Mouse (Mus musculus): Measurements from ENCODE around the gene Gm10382.
"Not testable (repeated sequence)": the region's sequence is repeated elsewhere in the genome, so short reads cannot be mapped to it uniquely, and the experiment has no call there.

Gm10382 gene

GRCm38 (mm10) chr5:125393622-125394603 is 4.8 kb downstream of the Gm10382 start:
- peak; percentile 55 for DNase-seq

DNA sequence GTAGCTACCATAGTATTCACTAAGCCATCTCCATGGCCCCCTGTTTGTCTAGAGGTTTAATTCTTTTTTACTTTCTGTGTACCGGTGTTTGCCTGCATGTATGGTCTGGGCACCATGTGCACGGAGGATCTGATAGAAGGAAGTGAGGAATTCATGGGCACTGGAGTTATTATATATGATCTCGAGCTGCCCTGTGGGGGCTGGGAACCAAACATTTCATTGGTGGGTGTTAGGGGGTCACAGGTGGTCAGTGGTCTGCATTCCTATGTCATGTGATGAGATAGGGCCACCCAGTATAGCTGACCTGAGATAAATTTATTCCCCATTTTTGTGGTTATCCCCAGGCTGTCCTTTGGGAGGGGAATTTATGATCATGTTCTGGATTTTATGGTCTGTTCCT is 5.9 kb downstream of the Gm10382 start:
- DNase-seq, result no peak

GRCm38 (mm10) chr5:125400903-125401302 is 11.8 kb downstream of the Gm10382 start:
- DNase-seq, result no peak

GRCm38 (mm10) chr5:125402476-125402875 is 13.4 kb downstream of the Gm10382 start:
- no peak for DNase-seq

- DNase-seq, result no peak
Observed at GRCm38 (mm10) chr5:125402991-125403390, 13.9 kb downstream of the Gm10382 start.

GRCm38 (mm10) chr5:125403481-125404465 is 14.7 kb downstream of the Gm10382 start:
- DNase-seq, result peak; percentile 65

DNA sequence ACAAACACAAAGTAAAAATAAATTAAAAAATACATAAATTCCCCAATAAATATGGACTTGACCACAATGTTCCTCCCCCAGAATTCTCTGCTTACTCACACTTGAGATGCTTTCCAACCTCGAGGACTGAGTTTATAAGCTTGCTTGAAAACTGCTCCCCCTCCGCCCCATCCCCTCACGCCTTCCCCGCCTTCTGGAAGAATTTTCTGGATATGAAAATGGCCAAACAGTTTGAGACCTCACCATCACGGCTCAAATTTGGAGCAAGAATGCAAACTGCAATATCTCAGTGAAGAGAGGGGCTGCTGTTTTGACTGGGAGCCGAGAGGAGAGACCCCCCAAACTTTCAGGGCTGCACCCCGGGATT is 15.4 kb downstream of the Gm10382 start:
- no peak for DNase-seq

DNA sequence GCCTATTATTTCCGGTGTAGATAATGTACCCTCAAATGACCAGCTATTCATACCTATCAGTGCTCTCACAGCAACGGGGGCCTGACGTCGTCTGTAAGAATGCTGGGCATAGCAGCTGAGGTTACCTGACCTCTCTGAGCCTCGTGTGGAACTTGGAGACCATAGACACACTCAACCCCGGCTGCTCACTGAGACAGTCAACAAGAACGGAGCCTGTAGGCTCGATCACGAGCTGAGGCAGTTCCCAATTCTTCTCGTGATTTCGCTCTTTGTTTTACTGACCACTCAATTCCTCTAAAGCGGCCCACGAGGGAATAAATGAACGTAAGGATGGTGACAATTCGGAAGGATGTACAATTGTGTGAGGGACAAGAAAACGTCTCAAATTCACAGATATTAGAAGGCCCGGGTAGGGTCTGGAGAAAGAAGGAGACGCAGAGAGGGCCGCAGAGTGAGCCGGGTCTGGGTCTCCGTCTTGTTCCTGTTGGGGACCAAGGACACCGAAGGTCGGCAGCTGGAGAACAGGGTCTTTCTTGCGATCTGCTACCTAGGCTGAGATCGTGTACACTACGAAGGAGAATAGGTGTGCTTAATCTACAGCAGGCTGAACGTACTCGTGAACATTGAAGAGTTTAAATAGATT is 15.9 kb downstream of the Gm10382 start:
- peak; percentile 53 for DNase-seq

DNA sequence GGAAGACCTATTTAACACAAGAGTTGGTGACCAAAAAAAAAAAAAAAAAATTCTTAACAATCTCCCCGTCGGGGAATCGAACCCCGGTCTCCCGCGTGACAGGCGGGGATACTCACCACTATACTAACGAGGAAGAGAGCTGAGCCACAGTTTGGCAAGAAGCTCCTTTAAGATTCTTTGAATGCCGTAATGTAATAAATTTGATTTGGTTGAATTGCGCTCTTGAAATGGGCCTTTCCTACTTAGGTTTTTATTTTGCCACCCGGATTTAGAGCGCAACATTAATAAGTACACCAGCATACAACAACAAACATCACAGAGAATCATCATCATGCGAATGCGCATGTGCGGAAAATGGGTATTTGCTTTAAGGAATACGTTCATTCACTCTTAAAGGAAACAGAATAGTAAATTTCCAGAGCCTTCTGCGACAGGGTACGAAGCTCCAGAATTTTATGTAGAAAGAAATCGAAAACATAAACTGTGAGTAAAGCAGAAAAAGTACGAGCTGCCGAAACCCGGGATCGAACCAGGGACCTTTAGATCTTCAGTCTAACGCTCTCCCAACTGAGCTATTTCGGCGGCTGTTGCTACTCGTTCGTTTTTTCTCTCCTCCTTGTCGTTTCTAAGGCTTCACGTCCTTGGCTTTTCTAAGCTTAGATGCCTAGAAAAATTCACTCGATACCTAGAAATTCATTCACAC is 16.6 kb downstream of the Gm10382 start:
- DNase-seq, result peak; percentile 82

GRCm38 (mm10) chr5:125406322-125407016 is 17.3 kb downstream of the Gm10382 start:
- DNase-seq, result no peak

DNA sequence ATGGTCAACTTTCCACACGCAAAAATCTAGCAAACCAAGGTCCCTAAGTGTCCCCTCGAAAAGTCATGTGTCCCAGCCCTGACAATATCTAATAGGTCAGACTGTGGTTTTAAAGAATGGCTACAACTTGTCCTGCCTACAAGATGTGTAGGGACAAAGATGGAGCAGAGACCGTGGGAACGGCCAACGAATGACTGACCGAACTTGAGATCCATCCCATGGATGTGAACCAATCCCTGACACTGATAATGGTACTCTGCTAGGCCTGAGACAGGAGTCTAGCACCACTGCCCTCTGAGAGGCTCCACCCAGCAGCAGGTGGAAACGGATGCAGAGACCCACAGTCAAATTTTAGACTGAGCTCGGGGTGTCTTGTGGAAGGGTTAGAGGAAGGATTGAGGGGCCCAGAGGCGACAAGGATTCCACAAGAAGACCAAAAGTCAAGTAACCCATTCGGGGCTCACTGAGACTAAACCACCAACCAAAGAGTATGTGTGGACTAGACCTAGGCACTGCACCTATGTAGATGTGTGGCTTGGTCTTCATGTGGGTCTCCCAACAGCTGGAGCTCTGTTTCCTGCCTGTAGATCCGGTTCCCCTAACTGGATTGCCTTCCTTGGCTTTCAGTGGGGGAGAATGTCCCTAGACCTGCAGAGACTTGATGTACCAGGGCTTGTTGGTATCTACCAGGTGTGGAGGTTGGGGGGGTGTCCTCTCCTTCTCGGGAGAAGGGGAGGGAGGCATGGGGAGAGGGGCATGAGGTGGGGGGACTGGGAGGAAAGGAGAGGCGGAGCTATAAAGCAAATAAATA is 18.1 kb downstream of the Gm10382 start:
- DNase-seq, result no peak

DNA sequence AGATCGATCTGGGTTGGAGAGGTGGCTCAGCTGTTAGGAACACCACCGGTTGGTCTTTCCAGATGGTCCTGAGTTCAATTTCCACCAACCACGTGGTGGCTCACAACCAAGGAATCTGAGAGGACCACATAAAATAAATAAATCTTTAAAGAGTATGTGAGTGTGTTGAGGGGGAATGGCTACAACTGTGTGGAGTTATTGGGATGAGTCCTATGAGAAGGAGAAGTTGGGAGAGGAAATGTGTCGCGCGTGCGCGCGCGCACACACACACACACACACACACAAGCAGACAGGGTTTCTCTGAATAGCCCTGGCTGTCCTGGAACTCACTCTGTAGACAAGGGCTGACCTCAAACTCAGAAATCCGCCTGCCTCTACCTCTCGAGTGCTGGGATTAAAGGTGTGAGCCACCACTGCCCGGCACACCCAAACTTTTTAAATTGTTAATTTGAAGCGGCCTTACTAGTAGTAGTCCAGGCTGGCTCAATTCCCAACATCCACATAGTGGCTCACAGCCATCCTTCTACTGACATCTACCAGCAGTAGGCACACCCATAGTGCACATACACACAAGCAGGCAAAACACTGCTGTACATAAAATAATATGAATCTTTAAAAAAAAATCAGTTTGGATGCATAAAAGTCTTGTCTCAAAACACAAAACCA is 18.9 kb downstream of the Gm10382 start:
- no peak for DNase-seq

GRCm38 (mm10) chr5:125408842-125409241 is 19.7 kb downstream of the Gm10382 start:
- peak; percentile 84 for DNase-seq

DNA sequence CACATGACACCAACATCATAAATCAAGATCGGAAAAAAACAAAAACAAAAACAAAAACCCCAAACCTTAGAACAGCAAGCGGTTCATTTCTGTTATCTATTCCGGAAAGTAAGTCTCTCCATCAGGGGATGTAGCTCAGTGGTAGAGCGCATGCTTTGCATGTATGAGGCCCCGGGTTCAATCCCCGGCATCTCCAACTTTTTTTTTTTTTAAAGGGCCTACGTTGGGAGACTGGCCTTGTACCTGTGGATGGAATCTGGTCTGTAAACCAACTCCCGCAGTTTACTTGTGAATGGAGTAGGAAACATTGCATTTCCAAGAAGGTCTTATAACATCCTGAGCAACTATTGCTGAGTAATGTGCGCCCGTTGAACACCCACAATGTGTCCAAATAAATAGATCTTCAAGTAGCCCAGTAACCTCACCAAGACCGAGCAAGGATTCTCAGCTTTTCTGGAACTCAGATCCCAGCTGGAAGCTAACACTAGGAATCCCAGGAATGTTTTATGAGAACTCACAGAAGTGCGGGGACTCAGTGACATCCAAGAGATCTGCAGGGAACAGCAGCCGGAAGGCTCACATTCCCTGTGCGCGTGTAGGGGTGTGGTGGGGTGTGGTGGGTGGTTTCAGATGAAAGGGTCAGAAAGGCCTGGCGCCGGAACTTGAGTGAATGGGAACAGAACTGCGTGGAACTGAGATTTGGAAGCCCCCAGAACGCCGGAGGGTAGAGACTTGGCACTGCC is 20.4 kb downstream of the Gm10382 start:
- no peak for DNase-seq

- DNase-seq, result peak; percentile 79
Observed at GRCm38 (mm10) chr5:125411972-125412530, 22.9 kb downstream of the Gm10382 start.

DNA sequence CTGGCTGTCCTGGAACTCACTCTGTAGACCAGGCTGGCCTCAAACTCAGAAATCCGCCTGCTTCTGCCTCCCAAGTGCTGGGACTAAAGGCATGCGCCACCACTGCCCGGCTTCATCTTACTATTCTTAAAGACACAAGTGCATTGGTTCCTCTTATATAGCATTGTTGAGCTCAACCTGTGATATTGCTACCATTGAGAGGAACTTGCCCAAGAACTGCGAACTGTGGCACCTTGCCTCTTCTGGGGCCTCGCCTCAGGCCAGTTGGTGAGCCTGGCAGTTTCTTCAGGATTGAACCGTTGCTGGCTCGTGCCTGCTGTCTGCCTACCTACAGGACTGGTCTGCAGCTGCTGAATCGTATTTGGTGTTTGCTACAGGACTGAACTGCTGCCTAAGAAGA is 23.4 kb downstream of the Gm10382 start:
- DNase-seq, result not testable (repeated sequence)

DNA sequence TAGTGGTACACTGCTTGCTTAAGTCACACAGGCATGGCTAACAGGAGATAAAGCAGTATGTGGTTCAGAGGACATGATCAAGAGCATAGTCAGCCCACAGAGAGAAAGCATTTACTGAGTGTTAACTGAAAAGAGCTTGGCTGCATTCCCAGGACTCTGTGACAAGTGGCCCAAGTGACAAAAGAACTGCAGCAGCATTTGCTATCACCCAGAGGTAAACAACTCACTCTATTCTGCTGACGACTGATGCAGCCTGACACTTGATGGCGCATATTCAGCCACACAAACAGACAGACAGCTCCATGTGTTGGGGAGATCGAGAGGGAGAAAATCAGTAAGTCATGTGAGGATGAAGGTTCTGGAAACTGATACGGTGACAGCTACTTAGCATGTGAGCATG is 24.6 kb downstream of the Gm10382 start:
- DNase-seq, result no peak

DNA sequence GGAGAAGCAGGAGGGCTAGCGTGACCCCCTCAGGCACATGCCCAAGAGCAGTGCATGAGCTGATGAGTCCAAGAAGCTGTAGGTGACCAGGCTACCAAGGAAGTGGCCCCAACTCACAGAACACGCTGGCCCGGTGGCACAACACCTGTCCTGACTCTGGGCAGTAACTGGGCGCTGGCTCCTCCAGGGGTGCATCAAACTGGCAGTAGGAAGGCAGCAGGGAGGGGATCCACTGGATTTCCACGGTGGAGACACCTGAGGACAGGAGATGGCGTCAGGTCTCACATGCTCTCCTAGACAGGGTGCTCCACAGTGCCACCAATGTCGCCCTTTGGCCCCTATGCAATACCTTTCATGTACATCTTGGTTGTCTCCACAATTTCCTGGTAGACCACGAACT is 27.1 kb downstream of the Gm10382 start:
- no peak for DNase-seq

GRCm38 (mm10) chr5:125418636-125419035 is 29.5 kb downstream of the Gm10382 start:
- no peak for DNase-seq

Measured in right cerebral cortex, postnatal 14 days (tissue).